Mouse (Mus musculus): ENCODE results near the gene Gjb3. TPM values are rescaled to one million over a fixed set of nuclear protein-coding genes. Genes with fewer than 3 reads are reported as not detected.

The Gjb3 gene
- total and polyA plus RNA-seq, 3 experiments: not detected

DNA sequence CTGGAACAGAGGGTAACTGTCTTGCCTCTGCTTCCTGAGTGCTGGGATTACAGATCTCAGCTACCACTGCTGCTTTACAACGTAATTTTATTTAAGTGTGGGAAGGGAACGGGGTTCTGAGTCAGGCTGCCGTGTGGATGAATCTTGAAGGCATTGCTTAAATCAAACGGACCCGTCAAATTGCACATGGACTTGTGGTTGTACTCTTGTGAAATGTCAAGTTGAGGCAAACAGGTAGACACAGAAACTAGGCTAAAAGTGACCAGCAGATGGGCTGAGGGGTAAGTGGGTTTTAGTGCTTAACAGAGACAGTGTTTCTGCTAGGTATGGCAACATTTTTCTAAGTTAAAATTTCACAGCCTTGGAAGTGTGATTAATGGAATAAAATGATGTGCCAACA is 7.0 kb upstream of the Gjb3 start:
- Histone ChIP-seq H3K27me3 (ENCODE audit: control insufficient read depth in 1 of 2, insufficient read depth in 2 of 2, low read length in 2 of 2) (no peaks in the 10 kb centered on the region), H3K9me3 (replicated peaks; ENCODE audit: insufficient read depth, low read length) (no peaks in the 10 kb centered on the region), H3K4me1 (ENCODE audit: control insufficient read depth in 1 of 2, insufficient read depth in 2 of 2, low read length in 2 of 2) (no peaks in the 10 kb centered on the region), H3K36me3 (ENCODE audit: control insufficient read depth in 1 of 2, insufficient read depth in 2 of 2, low read length in 2 of 2) (no peaks in the 10 kb centered on the region), H3K79me2 (ENCODE audit: control insufficient read depth, insufficient read depth, low read length, poor library complexity) (no peaks in the 10 kb centered on the region), H3K4me3 (ENCODE audit: control insufficient read depth in 1 of 2, insufficient read depth in 1 of 2, low read depth in 2 of 2, low read length in 2 of 2) (no peak overlapping the region), H3K9ac (ENCODE audit: control insufficient read depth, low read depth, low read length, poor library complexity, severe bottlenecking) (no peak overlapping the region), H3K27ac (ENCODE audit: control insufficient read depth, low read depth, low read length) (no peak overlapping the region)
- DNase-seq (ENCODE audit: low read depth, low spot score): no peak
- TF ChIP-seq NELFE (IDR thresholded peaks at IDR 0.05; ENCODE audit: low read depth, low read length): no peak
- no peak for TF ChIP-seq BHLHE40 (IDR thresholded peaks at IDR 0.05; ENCODE audit: borderline replicate concordance, low read depth, low read length)
- TF ChIP-seq POLR2AphosphoS2 (IDR thresholded peaks at IDR 0.05; ENCODE audit: low read length): no peak
- no peak for TF ChIP-seq USF2 (IDR thresholded peaks at IDR 0.05; ENCODE audit: borderline replicate concordance in 1 of 2, insufficient read depth in 1 of 2, low read depth in 1 of 2, low read length in 2 of 2)
- TF ChIP-seq TBP (IDR thresholded peaks at IDR 0.05; ENCODE audit: low read depth, low read length): no peak
- no peak for TF ChIP-seq NRF1 (IDR thresholded peaks at IDR 0.05; ENCODE audit: insufficient read depth, low read depth, low read length, poor library complexity, severe bottlenecking)
- no peak for TF ChIP-seq CHD2 (IDR thresholded peaks at IDR 0.05; ENCODE audit: low read length)
- no peak for TF ChIP-seq CTCF (IDR thresholded peaks at IDR 0.05 in 2 of 3, conservative IDR thresholded peaks at IDR 0.05 in 1 of 3; ENCODE audit: control insufficient read depth in 1 of 3, insufficient read depth in 1 of 3, low read depth in 2 of 3, low read length in 3 of 3, poor library complexity in 1 of 3, severe bottlenecking in 1 of 3)
- no peak for TF ChIP-seq HCFC1 (IDR thresholded peaks at IDR 0.05; ENCODE audit: low read depth, low read length)
- no peak for TF ChIP-seq SMC3 (IDR thresholded peaks at IDR 0.05; ENCODE audit: low read depth, low read length)
- no peak for TF ChIP-seq KAT2A (conservative IDR thresholded peaks at IDR 0.05; ENCODE audit: low read depth, low read length)
- TF ChIP-seq UBTF (IDR thresholded peaks at IDR 0.05; ENCODE audit: borderline replicate concordance, insufficient read depth, low read depth, low read length): no peak
- TF ChIP-seq MAZ (IDR thresholded peaks at IDR 0.05; ENCODE audit: low read depth, low read length): no peak
- no peak for TF ChIP-seq CHD1 (IDR thresholded peaks at IDR 0.05; ENCODE audit: low read depth, low read length)
- TF ChIP-seq RCOR1 (IDR thresholded peaks at IDR 0.05; ENCODE audit: low read depth, low read length): no peak
- no peak for TF ChIP-seq RAD21 (IDR thresholded peaks at IDR 0.05; ENCODE audit: low read depth, low read length)
- TF ChIP-seq GATA1 (IDR thresholded peaks at IDR 0.05; ENCODE audit: low read depth, low read length): no peak
- no peak for TF ChIP-seq MEF2A (IDR thresholded peaks at IDR 0.05; ENCODE audit: extremely low read depth, insufficient replicate concordance, low read depth, low read length, poor library complexity, severe bottlenecking)
- no peak for TF ChIP-seq TAL1 (IDR thresholded peaks at IDR 0.05; ENCODE audit: low read length)
- no peak for TF ChIP-seq MXI1 (IDR thresholded peaks at IDR 0.05; ENCODE audit: low read depth, low read length)

DNA sequence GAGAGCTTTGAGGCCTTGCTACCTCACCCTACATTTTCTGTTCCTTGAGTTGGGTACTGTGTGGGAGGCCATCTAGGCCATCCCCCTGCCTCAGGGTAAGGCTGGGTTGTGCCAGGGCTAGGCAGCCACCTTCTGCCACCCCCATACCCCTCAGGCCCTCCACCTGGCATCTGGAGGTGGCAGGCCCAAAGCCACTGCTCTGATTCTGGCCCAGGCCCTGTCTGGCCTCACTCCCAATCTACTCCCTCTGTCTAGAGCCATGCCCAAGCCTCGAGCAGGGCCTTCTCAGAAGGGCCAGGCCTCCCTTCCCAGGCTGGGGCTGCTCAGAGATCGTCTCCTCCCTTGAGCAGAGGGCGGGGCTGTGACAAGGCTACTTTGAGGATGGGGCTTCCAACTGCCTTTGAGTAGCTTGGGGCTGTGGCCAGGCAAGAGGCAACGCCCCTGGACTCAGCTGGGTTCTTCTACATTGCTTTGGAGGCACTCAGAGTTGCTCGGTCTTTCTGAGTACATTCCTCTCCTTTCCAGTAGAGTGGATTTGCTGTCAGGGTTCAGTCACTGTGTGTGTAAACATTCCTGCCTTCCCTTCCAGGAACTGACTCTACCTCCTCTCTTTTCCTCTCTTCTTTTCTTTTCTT is 4.3 kb upstream of the Gjb3 start:
- Histone ChIP-seq H3K9me3 (replicated peaks; ENCODE audit: insufficient read depth, low read length) (no peaks in the 10 kb centered on the region), H3K9ac (ENCODE audit: control insufficient read depth, low read depth, low read length, poor library complexity, severe bottlenecking) (no peak overlapping the region), H3K79me2 (ENCODE audit: control insufficient read depth, insufficient read depth, low read length, poor library complexity) (no peaks in the 10 kb centered on the region), H3K27ac (ENCODE audit: control insufficient read depth, low read depth, low read length) (no peak overlapping the region), H3K36me3 (ENCODE audit: control insufficient read depth in 1 of 2, insufficient read depth in 2 of 2, low read length in 2 of 2) (no peaks in the 10 kb centered on the region), H3K4me3 (ENCODE audit: control insufficient read depth in 1 of 2, insufficient read depth in 1 of 2, low read depth in 2 of 2, low read length in 2 of 2) (no peak overlapping the region), H3K27me3 (ENCODE audit: control insufficient read depth in 1 of 2, insufficient read depth in 2 of 2, low read length in 2 of 2) (no peaks in the 10 kb centered on the region), H3K4me1 (ENCODE audit: control insufficient read depth in 1 of 2, insufficient read depth in 2 of 2, low read length in 2 of 2) (no peaks in the 10 kb centered on the region)
- no peak for DNase-seq (ENCODE audit: low read depth, low spot score)
- TF ChIP-seq CHD2 (IDR thresholded peaks at IDR 0.05; ENCODE audit: low read length) (no peak), MAFK (IDR thresholded peaks at IDR 0.05; ENCODE audit: borderline replicate concordance, low read depth, low read length) (no peak), KAT2A (conservative IDR thresholded peaks at IDR 0.05; ENCODE audit: low read depth, low read length) (no peak), POLR2AphosphoS2 (IDR thresholded peaks at IDR 0.05; ENCODE audit: low read length) (no peak), MAZ (IDR thresholded peaks at IDR 0.05; ENCODE audit: low read depth, low read length) (no peak), MEF2A (IDR thresholded peaks at IDR 0.05; ENCODE audit: extremely low read depth, insufficient replicate concordance, low read depth, low read length, poor library complexity, severe bottlenecking) (no peak), TCF12 (IDR thresholded peaks at IDR 0.05; ENCODE audit: low read depth, low read length) (no peak), RCOR1 (IDR thresholded peaks at IDR 0.05; ENCODE audit: low read depth, low read length) (no peak), HCFC1 (IDR thresholded peaks at IDR 0.05; ENCODE audit: low read depth, low read length) (no peak), USF2 (IDR thresholded peaks at IDR 0.05; ENCODE audit: borderline replicate concordance in 1 of 2, insufficient read depth in 1 of 2, low read depth in 1 of 2, low read length in 2 of 2) (no peak), EP300 (IDR thresholded peaks at IDR 0.05; ENCODE audit: low read depth in 1 of 2, low read length in 2 of 2) (no peak), MXI1 (IDR thresholded peaks at IDR 0.05; ENCODE audit: low read depth, low read length) (no peak), POLR2A (IDR thresholded peaks at IDR 0.05; ENCODE audit: control insufficient read depth in 1 of 2, insufficient read depth in 1 of 2, low read depth in 1 of 2, low read length in 2 of 2, poor library complexity in 1 of 2) (no peak), CTCF (IDR thresholded peaks at IDR 0.05 in 2 of 3, conservative IDR thresholded peaks at IDR 0.05 in 1 of 3; ENCODE audit: control insufficient read depth in 1 of 3, insufficient read depth in 1 of 3, low read depth in 2 of 3, low read length in 3 of 3, poor library complexity in 1 of 3, severe bottlenecking in 1 of 3) (no peak), SMC3 (IDR thresholded peaks at IDR 0.05; ENCODE audit: low read depth, low read length) (no peak), USF1 (IDR thresholded peaks at IDR 0.05; ENCODE audit: low read depth, low read length) (no peak), ELF1 (IDR thresholded peaks at IDR 0.05; ENCODE audit: low read depth, low read length) (no peak), E2F4 (IDR thresholded peaks at IDR 0.05; ENCODE audit: borderline replicate concordance, low read depth, low read length) (no peak), GATA1 (IDR thresholded peaks at IDR 0.05; ENCODE audit: low read depth, low read length) (no peak)
